Comparison of ENCODE assay signal across 10 mouse cellular contexts in the genomic region with DNA sequence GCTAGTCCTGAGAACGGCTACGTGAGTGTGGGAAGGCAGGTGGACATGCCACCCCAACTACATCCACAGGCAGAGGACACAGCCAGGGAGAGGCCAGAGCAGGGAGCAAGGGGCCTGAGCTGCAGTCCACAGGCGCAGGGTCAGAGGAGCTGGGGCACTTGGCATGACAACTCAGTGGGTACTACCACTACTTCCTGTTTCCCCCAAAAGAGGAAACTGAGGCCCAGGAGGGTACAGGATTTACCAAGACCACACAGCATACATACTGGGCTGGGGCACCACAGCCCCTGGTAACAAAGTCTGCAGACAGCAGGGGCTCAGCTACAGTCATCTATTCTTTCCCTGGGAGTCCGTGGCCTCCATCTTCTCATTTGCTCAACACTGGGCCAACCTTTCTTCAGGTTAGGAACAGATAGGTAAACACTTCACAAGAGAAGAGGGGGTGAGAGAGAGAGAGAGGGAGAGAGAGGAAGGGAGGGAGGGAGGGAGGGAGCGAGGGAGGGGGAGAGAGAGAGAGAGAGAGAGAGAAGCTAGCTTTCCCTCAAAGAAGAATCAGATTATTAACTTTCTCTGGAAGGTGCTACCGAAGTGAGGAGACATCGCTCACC. TPM values are rescaled to one million over a fixed set of nuclear protein-coding genes. Genes with fewer than 3 reads are reported as not detected.
A peak's percentile ranks its signal among the peaks of the same experiment; 100 is the strongest.
DNase-seq lines count a peak whose midpoint lies in the region; ATAC-seq and TF ChIP-seq lines count a peak whose summit lies in the region.
"Had no signal": no experiment of that assay in that cellular context is flagged by ENCODE, and none has a peak within 500 bp of the region (broad histone marks: within the 10 kb centered on the region; RNA-seq: fewer than 3 reads in every experiment).

No protein-coding gene starts in this region.

- no peaks in the 10 kb centered on the region for H3K27me3 ChIP-seq in hindbrain, embryonic 13.5 days
- no peaks in the 10 kb centered on the region for H3K27me3 ChIP-seq in hindbrain, embryonic 14.5 days (ENCODE audit: control insufficient read depth, insufficient read depth, low read length)
- no peaks in the 10 kb centered on the region for H3K27me3 ChIP-seq in testis, adult 2 months (ENCODE audit: control insufficient read depth, insufficient read depth, low read length)
- H3K27me3 ChIP-seq in liver, postnatal 0 days (ENCODE audit: insufficient read depth, low read length) = no peaks in the 10 kb centered on the region

- 73% methylated on average over 7 of the region's 7 CpGs for WGBS in hindbrain, embryonic 13.5 days
- WGBS in hindbrain, embryonic 14.5 days = 71% methylated on average over 7 of the region's 7 CpGs
- 43% methylated on average over 7 of the region's 7 CpGs for WGBS in liver, postnatal 0 days (ENCODE audit: insufficient replicate concordance)

- TF ChIP-seq EP300 in liver, postnatal 0 days (IDR thresholded peaks at IDR 0.05; ENCODE audit: low read depth) = no peak

- H3K4me2 ChIP-seq in hindbrain, embryonic 13.5 days = no peak overlapping the region
- no peak overlapping the region for H3K4me2 ChIP-seq in hindbrain, embryonic 14.5 days (replicated peaks)
- H3K4me2 ChIP-seq in liver, postnatal 0 days (ENCODE audit: low read depth, low read length) = peak overlapping the region; percentile 58

- no peak for DNase-seq in hindbrain, embryonic 14.5 days (ENCODE audit: low spot score)
- DNase-seq in testis, postnatal 10 days (ENCODE audit: low spot score) = no peak
- no peak for DNase-seq in liver, postnatal 0 days
- no peak for DNase-seq in right cerebral cortex, postnatal 36 days (ENCODE audit: low spot score in 2 of 2)
- DNase-seq in cerebellum, postnatal 4 days (ENCODE audit: low spot score in 2 of 2) = no peak
- no peak for DNase-seq in spleen, postnatal 10 days (ENCODE audit: low spot score in 2 of 2)
- DNase-seq: layer of hippocampus, postnatal 36 days had no signal

- H3K36me3 ChIP-seq in hindbrain, embryonic 13.5 days = no peaks in the 10 kb centered on the region
- no peaks in the 10 kb centered on the region for H3K36me3 ChIP-seq in hindbrain, embryonic 14.5 days (replicated peaks; ENCODE audit: control insufficient read depth, insufficient read depth)
- H3K36me3 ChIP-seq in testis, adult 2 months (ENCODE audit: control insufficient read depth, insufficient read depth, low read length) = no peaks in the 10 kb centered on the region
- no peaks in the 10 kb centered on the region for H3K36me3 ChIP-seq in liver, postnatal 0 days (replicated peaks; ENCODE audit: insufficient read depth, low read length)

- 0 out of 2 replicates have a peak, but pooled peaks have one; percentile 16 for ATAC-seq in hindbrain, embryonic 13.5 days (ENCODE audit: low FRiP score)
- no peak for ATAC-seq in hindbrain, embryonic 14.5 days (ENCODE audit: low FRiP score)
- ATAC-seq in liver, postnatal 0 days = 0 out of 2 replicates have a peak, but pooled peaks have one; percentile 5

- peaks cover 28% of the 10 kb centered on the region for H3K4me1 ChIP-seq in hindbrain, embryonic 13.5 days (replicated peaks)
- H3K4me1 ChIP-seq in hindbrain, embryonic 14.5 days (replicated peaks; ENCODE audit: control insufficient read depth, insufficient read depth, low read length) = peaks cover 24% of the 10 kb centered on the region
- H3K4me1 ChIP-seq in testis, adult 2 months (ENCODE audit: control insufficient read depth, insufficient read depth, low read length) = peaks cover 17% of the 10 kb centered on the region
- peaks cover 38% of the 10 kb centered on the region for H3K4me1 ChIP-seq in liver, postnatal 0 days (ENCODE audit: insufficient read depth)

- H3K27ac ChIP-seq in hindbrain, embryonic 13.5 days = no peak overlapping the region
- no peak overlapping the region for H3K27ac ChIP-seq in hindbrain, embryonic 14.5 days
- 0 out of 2 replicates have a peak overlapping the region, but pooled peaks have one; percentile 23 for H3K27ac ChIP-seq in testis, adult 2 months (ENCODE audit: control insufficient read depth, insufficient read depth, low read depth, low read length)
- H3K27ac ChIP-seq in liver, postnatal 0 days (ENCODE audit: low read depth) = peak overlapping the region; percentile 57

- H3K9ac ChIP-seq in hindbrain, embryonic 13.5 days = no peak overlapping the region
- H3K9ac ChIP-seq in hindbrain, embryonic 14.5 days = no peak overlapping the region
- no peak overlapping the region; the same call in 1 of the 2 replicates for H3K9ac ChIP-seq in liver, postnatal 0 days (replicated peaks)

- H3K9me3 ChIP-seq in hindbrain, embryonic 13.5 days = no peaks in the 10 kb centered on the region
- H3K9me3 ChIP-seq in hindbrain, embryonic 14.5 days (ENCODE audit: control insufficient read depth, low read length) = no peaks in the 10 kb centered on the region
- H3K9me3 ChIP-seq in liver, postnatal 0 days (ENCODE audit: low read length) = no peaks in the 10 kb centered on the region
- H3K9me3 ChIP-seq: midbrain, embryonic 10.5 days had no signal

- no peak overlapping the region for H3K4me3 ChIP-seq in hindbrain, embryonic 13.5 days
- no peak overlapping the region for H3K4me3 ChIP-seq in hindbrain, embryonic 14.5 days (replicated peaks; ENCODE audit: low read length)
- H3K4me3 ChIP-seq in testis, adult 2 months (ENCODE audit: control insufficient read depth, low read depth, low read length) = no peak overlapping the region
- H3K4me3 ChIP-seq in liver, postnatal 0 days (ENCODE audit: low read depth, low read length) = peak overlapping the region; percentile 13
- H3K4me3 ChIP-seq: midbrain, embryonic 10.5 days had no signal

- no peak for TF ChIP-seq CTCF in testis, adult 2 months (IDR thresholded peaks at IDR 0.05; ENCODE audit: control insufficient read depth, insufficient read depth, insufficient replicate concordance, low read depth, low read length)
- TF ChIP-seq CTCF in liver, postnatal 0 days (IDR thresholded peaks at IDR 0.05; ENCODE audit: low read depth) = no peak

- no peak for TF ChIP-seq POLR2A in testis, adult 2 months (IDR thresholded peaks at IDR 0.05; ENCODE audit: control insufficient read depth, low read depth, low read length)

RNA-seq across cellular contexts. Expression of gene Sipa1l3, which starts 13.7 kb away (rescaled TPM):
- polyA plus RNA-seq in hindbrain, embryonic 13.5 days (2015; fragmentation: Nextera tagmentation; extraction: Ambion mirVana) = 12.6 and 13.7 TPM in 2 replicates
- polyA plus RNA-seq in hindbrain, embryonic 14.5 days (2014; fragmentation: Nextera tagmentation; extraction: Ambion mirVana) = 18.8 and 21.4 TPM in 2 replicates
- 68.0 and 71.5 TPM in 2 replicates for polyA plus RNA-seq in testis, adult 2 months (2012; rRNA removed)
- 1.6 and 1.7 TPM in 2 replicates for polyA plus RNA-seq in liver, postnatal 0 days (2015; fragmentation: Nextera tagmentation; extraction: Ambion mirVana)

Comparison
In these comparisons a context has a peak if more than half of its experiments do, and no peak if none do; other contexts are left out.
1. H3K27ac ChIP-seq: peak in testis, adult 2 months (single experiment) and liver, postnatal 0 days (single experiment); none in hindbrain, embryonic 13.5 days (single experiment) and hindbrain, embryonic 14.5 days (single experiment).